Mouse (Mus musculus) adrenal gland, postnatal 10 days (tissue): ENCODE results near the gene Ltbr. TPM values are rescaled to one million over a fixed set of nuclear protein-coding genes. Genes with fewer than 3 reads are reported as not detected.

ENCODE experiments used
- DNase-seq: peaks from one replicate; pipeline ENCODE4 v3.0.0; 2021; ENCODE audit warnings: mixed read lengths
- total RNA-seq, 2 experiments: library from RNA; stranded (reverse); gene quantifications; 2 replicates each; pipeline ENCODE4 v1.2.3; 2021

Gene Ltbr
- total RNA-seq, 2 experiments from 2014 or later: 64.5 to 70.3 TPM

- no peak for DNase-seq
Measured at GRCm38 (mm10) chr6:125345625-125346024, 31.9 kb upstream of the Ltbr start.

GRCm38 (mm10) chr6:125344866-125345265, 31.2 kb upstream of the Ltbr start:
- DNase-seq: no peak

- DNase-seq: peak; percentile 57
Measured at GRCm38 (mm10) chr6:125344084-125344483, 30.4 kb upstream of the Ltbr start.

GRCm38 (mm10) chr6:125342198-125342597, 28.5 kb upstream of the Ltbr start:
- DNase-seq: no peak

- no peak for DNase-seq
Measured at GRCm38 (mm10) chr6:125340244-125340643, 26.6 kb upstream of the Ltbr start.

GRCm38 (mm10) chr6:125338791-125339660, 25.3 kb upstream of the Ltbr start:
- no peak for DNase-seq

GRCm38 (mm10) chr6:125334356-125334755, 20.7 kb upstream of the Ltbr start:
- no peak for DNase-seq

GRCm38 (mm10) chr6:125333112-125333899, 19.6 kb upstream of the Ltbr start:
- no peak for DNase-seq

- peak; percentile 96 for DNase-seq
Measured at GRCm38 (mm10) chr6:125330626-125331326, 17.1 kb upstream of the Ltbr start.

GRCm38 (mm10) chr6:125328243-125328642, 14.6 kb upstream of the Ltbr start:
- DNase-seq: peak; percentile 67

- DNase-seq: peak; percentile 50
Measured at GRCm38 (mm10) chr6:125325337-125325736, 11.7 kb upstream of the Ltbr start.

GRCm38 (mm10) chr6:125323547-125323946, 9.9 kb upstream of the Ltbr start:
- DNase-seq: no peak

- DNase-seq: no peak
Measured at GRCm38 (mm10) chr6:125322794-125323193, 9.1 kb upstream of the Ltbr start.

GRCm38 (mm10) chr6:125321114-125321855, 7.6 kb upstream of the Ltbr start:
- DNase-seq: no peak

- DNase-seq: no peak
Measured at GRCm38 (mm10) chr6:125320323-125320722, 6.6 kb upstream of the Ltbr start, which contains the start of gene Scnn1a. Gene Scnn1a (plus strand): TSS chr6:125320659.

- no peak for DNase-seq
Measured at GRCm38 (mm10) chr6:125319919-125320296, 6.2 kb upstream of the Ltbr start.

- DNase-seq: peak; percentile 53
Measured at GRCm38 (mm10) chr6:125318981-125319918, 5.6 kb upstream of the Ltbr start.

GRCm38 (mm10) chr6:125317077-125317476, 3.4 kb upstream of the Ltbr start:
- peak; percentile 1 for DNase-seq

GRCm38 (mm10) chr6:125314746-125315145, 1.1 kb upstream of the Ltbr start:
- DNase-seq: no peak

- no peak for DNase-seq
Measured at GRCm38 (mm10) chr6:125314231-125314563, 512 bp upstream of the Ltbr start.
